Mouse (Mus musculus) lung, adult 2 months (tissue): ENCODE data around the gene Troap. TPM values are rescaled to one million over a fixed set of nuclear protein-coding genes. Genes with fewer than 3 reads are reported as not detected.
A peak's percentile ranks its signal among the peaks of the same experiment; 100 is the strongest.

ENCODE experiments used
- DNase-seq: peaks from one replicate; pipeline ENCODE4 v3.0.0; 2022
- H3K4me1 ChIP-seq: fragments of 200-500 bp; 2 replicates; pipeline ENCODE4 v1.6.1; 2011; ENCODE audit warnings: low read length; ENCODE audit not compliant: control insufficient read depth, insufficient read depth
- H3K4me3 ChIP-seq: fragments of 200-500 bp; replicated peaks from 2 replicates; pipeline ENCODE3; 2011; ENCODE audit warnings: low read depth, mild to moderate bottlenecking, control low read depth, low read length; ENCODE audit errors: extremely low read depth
- CTCF ChIP-seq: fragments of 200-500 bp; IDR thresholded peaks from 2 replicates; pipeline ENCODE4 v1.5.1; 2011; ENCODE audit warnings: mild to moderate bottlenecking, low read length, control low read depth; ENCODE audit not compliant: insufficient read depth
- POLR2A ChIP-seq: fragments of 200-500 bp; IDR thresholded peaks from 2 replicates; pipeline ENCODE4 v1.6.1; 2011; ENCODE audit warnings: low read depth, mild to moderate bottlenecking, control low read depth, low read length, borderline replicate concordance; ENCODE audit errors: extremely low read depth
- WGBS: fragments of 180-500 bp; shearing (Covaris S2); methylation state at CpG from one replicate; pipeline ENCODE4 v1.1.7; 2018; 5-methylcytosine and 5-hydroxymethylcytosine counted together
- polyA plus RNA-seq: library from polyadenylated mRNA; depleted of rRNA; stranded (reverse); fragments of >200 nt; gene quantifications from 2 replicates; pipeline ENCODE4 v1.2.3, GENCODE M21; 2012

Gene Troap
- polyA plus RNA-seq, 1 experiment: 1.3 TPM

- 51% methylated on average over 4 of the region's 4 CpGs for WGBS
- TF ChIP-seq POLR2A (no peak), CTCF (no peak)
- Histone ChIP-seq H3K4me1 (peaks cover 6% of the 10 kb centered on the region), H3K4me3 (peak overlapping the region; percentile 39)
- DNase-seq: no peak
These were observed 43.0 kb upstream of the Troap start for GRCm38 (mm10) chr15:99031388-99031675.

- TF ChIP-seq CTCF (no peak), POLR2A (no peak)
- Histone ChIP-seq H3K4me3 (no peak overlapping the region), H3K4me1 (peaks cover 8% of the 10 kb centered on the region)
- DNase-seq: no peak
- 67% methylated on average over 9 of the region's 9 CpGs for WGBS
These were observed 42.2 kb upstream of the Troap start for GRCm38 (mm10) chr15:99032041-99032725.

- 64% methylated on average over 7 of the region's 7 CpGs for WGBS
- H3K4me3 ChIP-seq: no peak overlapping the region
- no peak for DNase-seq
- H3K4me1 ChIP-seq: peaks cover 8% of the 10 kb centered on the region
- TF ChIP-seq POLR2A (no peak), CTCF (no peak)
These were observed 41.6 kb upstream of the Troap start for GRCm38 (mm10) chr15:99032726-99033250.

- TF ChIP-seq POLR2A (no peak), CTCF (no peak)
- Histone ChIP-seq H3K4me3 (no peak overlapping the region), H3K4me1 (peaks cover 8% of the 10 kb centered on the region)
- WGBS: 66% methylated on average over 7 of the region's 7 CpGs
- DNase-seq: no peak
These were observed 40.7 kb upstream of the Troap start for GRCm38 (mm10) chr15:99033498-99034270.

- WGBS: 86% methylated on average over 4 of the region's 4 CpGs
- no peak for DNase-seq
- no peak for TF ChIP-seq CTCF
- no peak for TF ChIP-seq POLR2A
- Histone ChIP-seq H3K4me1 (peaks cover 8% of the 10 kb centered on the region), H3K4me3 (no peak overlapping the region)
These were observed 38.9 kb upstream of the Troap start for GRCm38 (mm10) chr15:99035431-99035830.

GRCm38 (mm10) chr15:99036249-99036905 lies 38.0 kb upstream of the Troap start:
- 76% methylated on average over 8 of the region's 8 CpGs for WGBS
- Histone ChIP-seq H3K4me1 (peaks cover 6% of the 10 kb centered on the region; the same call in 1 of the 2 replicates), H3K4me3 (no peak overlapping the region)
- TF ChIP-seq CTCF: no peak
- TF ChIP-seq POLR2A: no peak
- DNase-seq: peak; percentile 39

GRCm38 (mm10) chr15:99038025-99038424 lies 36.4 kb upstream of the Troap start:
- DNase-seq: no peak
- Histone ChIP-seq H3K4me3 (no peak overlapping the region), H3K4me1 (peaks cover 2% of the 10 kb centered on the region; the same call in 1 of the 2 replicates)

DNA sequence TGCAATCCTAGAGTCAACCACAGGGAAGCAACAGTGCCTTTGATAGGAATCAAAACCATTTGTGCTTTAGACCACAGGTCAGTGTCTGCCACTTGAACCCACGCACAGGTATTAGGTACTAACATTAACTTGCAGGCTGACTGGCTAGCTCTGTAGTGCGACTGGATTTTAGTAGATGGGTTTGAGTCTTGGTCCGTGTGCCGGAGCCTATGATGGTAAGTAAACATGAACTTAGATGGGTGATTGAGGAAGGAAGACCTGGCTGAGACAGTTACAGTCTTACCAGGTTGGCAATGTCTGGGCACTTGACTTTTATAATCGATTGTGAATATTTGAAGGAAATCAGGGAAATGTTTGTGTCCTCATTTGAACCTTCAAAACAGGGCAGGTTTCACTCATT lies 35.6 kb upstream of the Troap start:
- WGBS: 88% methylated on average over 5 of the region's 5 CpGs
- TF ChIP-seq POLR2A (no peak), CTCF (no peak)
- Histone ChIP-seq H3K4me3 (no peak overlapping the region), H3K4me1 (peaks cover 2% of the 10 kb centered on the region; the same call in 1 of the 2 replicates)
- no peak for DNase-seq

More at GRCm38 (mm10) chr15:99038025-99038424, 36.4 kb upstream of the Troap start:
- 91% methylated on average over 1 of the region's 1 CpGs for WGBS
- TF ChIP-seq POLR2A (no peak), CTCF (no peak)

- TF ChIP-seq POLR2A: no peak
- no peak for TF ChIP-seq CTCF
- 86% methylated on average over 4 of the region's 4 CpGs for WGBS
- DNase-seq: no peak
These were observed 35.1 kb upstream of the Troap start for GRCm38 (mm10) chr15:99039306-99039705.

GRCm38 (mm10) chr15:99039996-99040919 lies 34.1 kb upstream of the Troap start:
- no peak for DNase-seq
- peaks cover 2% of the 10 kb centered on the region; the same call in 1 of the 2 replicates for H3K4me1 ChIP-seq
- H3K4me3 ChIP-seq: no peak overlapping the region
- WGBS: 53% methylated on average over 26 of the region's 26 CpGs
- TF ChIP-seq POLR2A: no peak
- peak; percentile 28; the same call in 1 of the 2 replicates for TF ChIP-seq CTCF

More at GRCm38 (mm10) chr15:99039306-99039705, 35.1 kb upstream of the Troap start:
- Histone ChIP-seq H3K4me1 (peaks cover 2% of the 10 kb centered on the region; the same call in 1 of the 2 replicates), H3K4me3 (no peak overlapping the region)
